Mouse (Mus musculus) A20 (cell line): ENCODE measurements around the gene Pcp4l1.

Experiments
- DNase-seq: peaks from one replicate; pipeline ENCODE4 v3.0.0-alpha.2; 2011; ENCODE audit warnings: low read depth, low spot score

The Pcp4l1 gene

GRCm38 (mm10) chr1:171221281-171222193 is 25.5 kb upstream of the Pcp4l1 start:
- peak; percentile 55 for DNase-seq

- DNase-seq, result peak; percentile 87
Observed at GRCm38 (mm10) chr1:171220871-171221270, 24.8 kb upstream of the Pcp4l1 start.

- DNase-seq, result no peak
Observed at GRCm38 (mm10) chr1:171216241-171216955, 20.3 kb upstream of the Pcp4l1 start.

- DNase-seq, result no peak
Observed at GRCm38 (mm10) chr1:171213801-171214496, 17.9 kb upstream of the Pcp4l1 start, which contains the start of gene Nr1i3. Gene Nr1i3, plus strand, starts transcription at chr1:171213970.

- DNase-seq, result no peak
Observed at GRCm38 (mm10) chr1:171212854-171213253, 16.8 kb upstream of the Pcp4l1 start.

GRCm38 (mm10) chr1:171209409-171209808 is 13.3 kb upstream of the Pcp4l1 start:
- DNase-seq, result no peak

- no peak for DNase-seq
Observed at GRCm38 (mm10) chr1:171205704-171206493, 9.8 kb upstream of the Pcp4l1 start.

- no peak for DNase-seq
Observed at GRCm38 (mm10) chr1:171204249-171204644, 8.2 kb upstream of the Pcp4l1 start.

- DNase-seq, result no peak
Observed at GRCm38 (mm10) chr1:171203471-171204248, 7.6 kb upstream of the Pcp4l1 start.

GRCm38 (mm10) chr1:171200769-171201168 is 4.7 kb upstream of the Pcp4l1 start:
- no peak for DNase-seq

GRCm38 (mm10) chr1:171199532-171199931 is 3.5 kb upstream of the Pcp4l1 start:
- DNase-seq, result no peak

GRCm38 (mm10) chr1:171195046-171195822 is 834 bp downstream of the Pcp4l1 start:
- no peak for DNase-seq

GRCm38 (mm10) chr1:171193911-171194830 is 1.9 kb downstream of the Pcp4l1 start:
- DNase-seq, result no peak

GRCm38 (mm10) chr1:171193093-171193840 is 2.8 kb downstream of the Pcp4l1 start:
- DNase-seq, result no peak

- DNase-seq, result no peak
Observed at GRCm38 (mm10) chr1:171192283-171192682, 3.8 kb downstream of the Pcp4l1 start.

- DNase-seq, result no peak
Observed at GRCm38 (mm10) chr1:171190832-171191231, 5.2 kb downstream of the Pcp4l1 start.

- DNase-seq, result no peak
Observed at GRCm38 (mm10) chr1:171189476-171190114, 6.5 kb downstream of the Pcp4l1 start.
